Mouse (Mus musculus) hindbrain, postnatal 0 days (tissue): ENCODE measurements at regions not wholly inside any gene's neighbourhood (a gene's known extent, or its start where the extent isn't known, plus 50 kb on each side); places are given as distances from the start of the nearest gene placed in this dataset.

Experiments used
- ATAC-seq: fragments of 200-750 bp; cut with Nextera tagmentation; 2 replicates; pipeline ENCODE4 v1.8.0; 2017; ENCODE audit warnings: mild to moderate bottlenecking, moderate TSS enrichment, moderate library complexity
- DNase-seq: peaks from one replicate; pipeline ENCODE4 v3.0.0-alpha.2; 2015; ENCODE audit warnings: low spot score
- H3K27ac ChIP-seq: fragments of 300-500 bp; sonication (generic); 2 replicates; pipeline ENCODE4 v1.5.1; 2014; ENCODE audit warnings: mild to moderate bottlenecking
- H3K27me3 ChIP-seq: fragments of 300-500 bp; sonication (generic); 2 replicates; pipeline ENCODE4 v1.6.1; 2014; ENCODE audit warnings: low read length, mixed read lengths; ENCODE audit not compliant: insufficient read depth
- H3K36me3 ChIP-seq: fragments of 300-500 bp; sonication (generic); 2 replicates; pipeline ENCODE4 v1.6.1; 2014; ENCODE audit warnings: low read length, mixed read lengths; ENCODE audit not compliant: insufficient read depth
- H3K4me1 ChIP-seq: fragments of 300-500 bp; sonication (generic); 2 replicates; pipeline ENCODE4 v1.6.1; 2014; ENCODE audit warnings: antibody characterized with exemption, low read length, mixed read lengths; ENCODE audit not compliant: insufficient read depth
- H3K4me2 ChIP-seq: fragments of 300-500 bp; sonication (generic); 2 replicates; pipeline ENCODE4 v1.6.1; 2014; ENCODE audit warnings: low read depth, mild to moderate bottlenecking, low read length, moderate library complexity, mixed read lengths
- H3K4me3 ChIP-seq: fragments of 300-500 bp; sonication (generic); 2 replicates; pipeline ENCODE4 v1.5.1; 2014; ENCODE audit warnings: low read length
- H3K9ac ChIP-seq: fragments of 300-500 bp; sonication (generic); replicated peaks from 2 replicates; pipeline ENCODE4 v1.6.1; 2014; ENCODE audit warnings: mild to moderate bottlenecking, low read length, moderate library complexity, mixed read lengths
- H3K9me3 ChIP-seq: fragments of 300-500 bp; sonication (generic); 2 replicates; pipeline ENCODE4 v1.6.1; 2016; ENCODE audit warnings: low read length, mixed read lengths
- CTCF ChIP-seq: IDR thresholded peaks from 2 replicates; pipeline ENCODE4 v1.5.1; 2016; ENCODE audit warnings: antibody characterized with exemption, control low read depth, low read depth
- WGBS: fragments of 180-500 bp; shearing (Covaris S2); extraction: QIAGEN DNeasy Blood & Tissue Kit; methylation state at CpG from one replicate; pipeline ENCODE4 v1.1.7; 2014; 5-methylcytosine and 5-hydroxymethylcytosine counted together

DNA sequence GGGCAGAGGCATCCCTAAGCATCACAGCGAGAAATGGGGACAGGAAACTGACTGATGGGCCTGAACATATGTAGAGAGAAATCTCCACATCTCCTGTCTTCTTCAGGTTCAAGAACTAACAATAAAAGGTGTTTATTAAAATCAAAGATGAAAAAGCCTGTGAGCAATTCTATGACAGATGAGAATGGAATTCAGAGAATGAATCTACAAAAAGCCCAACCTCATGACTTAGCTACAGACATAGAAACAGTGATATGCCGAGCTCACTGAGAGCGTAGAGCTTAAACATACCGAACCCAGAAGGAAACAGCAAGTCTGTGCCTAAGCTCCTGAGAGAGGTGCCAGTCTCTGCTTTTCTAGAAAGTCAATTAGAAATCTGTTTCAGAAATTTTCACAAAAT, 203.7 kb upstream of the Mctp2 start:
- H3K27me3 ChIP-seq: no peaks in the 10 kb centered on the region
- ATAC-seq (no peak), DNase-seq (no peak)
- no peak overlapping the region for H3K4me2 ChIP-seq
- H3K4me3 ChIP-seq: no peak overlapping the region
- WGBS: 88% methylated on average over 4 of the region's 4 CpGs
- H3K4me1 ChIP-seq: no peaks in the 10 kb centered on the region
- no peak for TF ChIP-seq CTCF
- no peaks in the 10 kb centered on the region for H3K9me3 ChIP-seq
- no peak overlapping the region for H3K9ac ChIP-seq
- no peaks in the 10 kb centered on the region for H3K36me3 ChIP-seq
- no peak overlapping the region for H3K27ac ChIP-seq

- no peak for DNase-seq
- H3K4me3 ChIP-seq: no peak overlapping the region
- H3K9me3 ChIP-seq: no peaks in the 10 kb centered on the region
Measured at GRCm38 (mm10) chr7:72513446-72513845, 207.0 kb upstream of the Mctp2 start.

GRCm38 (mm10) chr7:72514851-72515250, 208.4 kb upstream of the Mctp2 start:
- no peak overlapping the region for H3K27ac ChIP-seq
- no peak for ATAC-seq
- no peaks in the 10 kb centered on the region for H3K4me1 ChIP-seq
- no peak for DNase-seq
- TF ChIP-seq CTCF: no peak
- H3K9ac ChIP-seq: no peak overlapping the region
- no peaks in the 10 kb centered on the region for H3K36me3 ChIP-seq
- H3K4me3 ChIP-seq: no peak overlapping the region
- 74% methylated on average over 2 of the region's 2 CpGs for WGBS
- no peaks in the 10 kb centered on the region for H3K27me3 ChIP-seq
- no peak overlapping the region for H3K4me2 ChIP-seq
- no peaks in the 10 kb centered on the region for H3K9me3 ChIP-seq

More at GRCm38 (mm10) chr7:72513446-72513845, 207.0 kb upstream of the Mctp2 start:
- WGBS: 79% methylated on average over 4 of the region's 4 CpGs
- Histone ChIP-seq H3K36me3 (no peaks in the 10 kb centered on the region), H3K9ac (no peak overlapping the region), H3K27ac (no peak overlapping the region), H3K27me3 (no peaks in the 10 kb centered on the region), H3K4me1 (no peaks in the 10 kb centered on the region), H3K4me2 (no peak overlapping the region)
- TF ChIP-seq CTCF: no peak
- no peak for ATAC-seq

DNA sequence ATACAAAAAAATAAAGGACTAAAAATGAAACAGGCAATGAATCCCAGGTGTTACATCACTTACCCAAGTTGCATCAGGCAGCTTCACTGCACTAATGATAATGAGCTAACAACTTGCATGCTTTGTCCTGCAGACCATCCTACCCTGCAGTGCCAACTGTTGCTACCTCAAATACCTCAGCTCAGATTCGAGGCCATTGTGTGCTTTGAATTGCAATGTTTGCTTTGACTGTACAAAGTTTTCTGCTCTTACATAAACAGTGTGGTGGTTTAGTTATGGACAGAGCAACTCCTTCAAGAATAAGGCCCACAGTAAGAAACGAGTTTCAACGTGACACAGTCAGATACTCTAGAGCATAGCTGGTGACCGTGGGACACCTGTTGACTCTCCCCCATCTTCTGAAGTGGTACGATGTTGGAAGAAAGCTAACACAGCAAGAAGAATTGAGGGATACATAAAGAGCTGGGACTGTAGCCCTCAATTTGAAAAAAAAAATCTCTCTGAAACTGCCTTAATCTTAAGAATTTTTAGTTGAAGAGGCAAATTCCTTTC, 212.1 kb upstream of the Mctp2 start:
- H3K4me3 ChIP-seq: no peak overlapping the region
- TF ChIP-seq CTCF: no peak
- H3K9ac ChIP-seq: no peak overlapping the region
- no peak for DNase-seq
- WGBS: 51% methylated on average over 5 of the region's 5 CpGs
- no peaks in the 10 kb centered on the region for H3K4me1 ChIP-seq
- H3K9me3 ChIP-seq: no peaks in the 10 kb centered on the region
- no peaks in the 10 kb centered on the region for H3K27me3 ChIP-seq
- H3K36me3 ChIP-seq: no peaks in the 10 kb centered on the region
- no peak overlapping the region for H3K4me2 ChIP-seq
- ATAC-seq: no peak
- no peak overlapping the region for H3K27ac ChIP-seq

DNA sequence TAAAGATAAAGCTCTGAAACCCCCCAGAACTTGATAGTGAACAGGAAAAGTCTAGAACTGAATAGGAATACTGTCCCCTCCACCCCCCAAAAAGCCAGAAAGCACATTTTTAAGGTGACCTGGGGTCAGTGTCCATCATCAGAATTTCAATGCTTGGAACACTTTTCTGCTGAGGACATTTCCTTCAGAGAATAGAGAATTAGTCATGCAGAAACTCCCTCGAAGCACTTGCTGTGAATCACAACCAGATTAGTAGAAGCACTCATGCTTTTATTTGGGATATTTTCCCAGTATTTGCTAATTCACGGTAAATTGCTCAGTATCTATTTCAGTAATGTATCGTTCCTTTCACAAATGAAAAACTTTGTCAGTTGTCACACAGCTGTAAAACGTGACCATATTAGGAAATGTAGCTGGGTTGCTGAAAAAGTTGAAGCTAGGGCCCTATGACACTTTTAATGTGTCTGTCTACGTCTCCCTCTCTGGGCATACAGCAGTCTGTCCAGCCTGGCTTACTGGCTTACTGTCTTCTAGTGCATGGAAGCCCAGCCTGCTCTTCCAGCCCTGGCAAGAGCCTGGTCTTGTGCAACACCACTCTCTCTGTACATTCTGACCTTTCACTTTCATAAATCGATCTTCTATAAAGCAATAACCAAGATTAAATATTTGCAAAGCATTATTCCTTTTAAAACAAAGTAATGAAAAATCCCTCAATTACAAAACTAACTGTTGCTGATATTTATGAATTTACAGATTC, 213.1 kb upstream of the Mctp2 start:
- no peaks in the 10 kb centered on the region for H3K36me3 ChIP-seq
- no peaks in the 10 kb centered on the region for H3K4me1 ChIP-seq
- H3K27me3 ChIP-seq: no peaks in the 10 kb centered on the region
- no peak overlapping the region for H3K4me2 ChIP-seq
- no peak for TF ChIP-seq CTCF
- no peak overlapping the region for H3K27ac ChIP-seq
- ATAC-seq (no peak), DNase-seq (no peak)
- 36% methylated on average over 6 of the region's 6 CpGs for WGBS
- no peak overlapping the region for H3K9ac ChIP-seq
- no peaks in the 10 kb centered on the region for H3K9me3 ChIP-seq
- no peak overlapping the region for H3K4me3 ChIP-seq

DNA sequence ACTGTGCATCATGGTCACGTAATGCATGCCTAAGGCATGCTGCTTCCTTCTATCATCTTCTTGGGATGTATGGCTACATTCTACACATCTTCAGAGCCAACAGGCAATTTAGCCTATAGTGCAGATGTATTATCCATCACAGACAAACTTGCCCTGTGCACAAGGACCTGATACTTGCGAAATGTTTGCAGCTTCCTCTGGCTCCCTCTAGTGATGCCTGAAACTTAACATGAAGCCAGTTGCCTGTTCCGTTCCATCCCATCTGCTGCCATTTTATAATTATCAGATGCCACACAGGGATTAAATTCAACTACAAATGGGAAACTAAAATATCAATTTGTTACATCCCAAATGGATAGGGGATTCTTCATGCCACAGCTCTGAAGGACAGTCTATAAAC, 222.5 kb upstream of the Mctp2 start:
- no peaks in the 10 kb centered on the region for H3K36me3 ChIP-seq
- ATAC-seq (no peak), DNase-seq (peak; percentile 45)
- H3K4me2 ChIP-seq: no peak overlapping the region
- H3K4me1 ChIP-seq: no peaks in the 10 kb centered on the region
- H3K9ac ChIP-seq: no peak overlapping the region
- H3K27me3 ChIP-seq: no peaks in the 10 kb centered on the region
- H3K4me3 ChIP-seq: no peak overlapping the region
- WGBS: 89% methylated on average over 3 of the region's 3 CpGs
- TF ChIP-seq CTCF: peak; percentile 45
- H3K9me3 ChIP-seq: no peaks in the 10 kb centered on the region
- H3K27ac ChIP-seq: no peak overlapping the region

DNA sequence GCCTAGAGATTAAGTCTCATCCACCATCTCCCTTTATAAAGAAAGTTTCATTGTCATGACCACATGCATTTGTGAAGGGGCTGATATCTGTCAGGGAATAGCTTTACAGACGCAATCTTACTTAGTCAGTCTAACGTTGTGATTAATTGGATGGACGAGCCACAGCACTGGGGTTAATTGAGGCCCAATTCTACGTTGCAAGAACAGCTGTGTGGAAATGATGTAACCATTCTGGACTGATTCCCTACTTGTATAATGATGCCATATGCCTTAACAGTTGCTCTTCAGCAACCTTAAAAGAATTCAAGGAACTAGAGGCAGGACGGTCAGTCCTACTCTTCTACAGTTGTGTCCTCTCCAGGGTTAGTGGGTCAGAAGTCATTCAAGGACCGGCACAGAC, 231.9 kb upstream of the Mctp2 start:
- 61% methylated on average over 6 of the region's 6 CpGs for WGBS
- H3K4me1 ChIP-seq: 0 out of 2 replicates have a peak, but pooled peaks cover 6% of the 10 kb centered on the region
- no peaks in the 10 kb centered on the region for H3K27me3 ChIP-seq
- no peak for TF ChIP-seq CTCF
- ATAC-seq (no peak), DNase-seq (no peak)
- H3K27ac ChIP-seq: no peak overlapping the region
- no peaks in the 10 kb centered on the region for H3K36me3 ChIP-seq
- no peak overlapping the region for H3K4me2 ChIP-seq
- no peak overlapping the region for H3K4me3 ChIP-seq
- 0 out of 2 replicates have a peak, but pooled peaks cover 2% of the 10 kb centered on the region for H3K9me3 ChIP-seq
- H3K9ac ChIP-seq: no peak overlapping the region
